In the genomic region with DNA sequence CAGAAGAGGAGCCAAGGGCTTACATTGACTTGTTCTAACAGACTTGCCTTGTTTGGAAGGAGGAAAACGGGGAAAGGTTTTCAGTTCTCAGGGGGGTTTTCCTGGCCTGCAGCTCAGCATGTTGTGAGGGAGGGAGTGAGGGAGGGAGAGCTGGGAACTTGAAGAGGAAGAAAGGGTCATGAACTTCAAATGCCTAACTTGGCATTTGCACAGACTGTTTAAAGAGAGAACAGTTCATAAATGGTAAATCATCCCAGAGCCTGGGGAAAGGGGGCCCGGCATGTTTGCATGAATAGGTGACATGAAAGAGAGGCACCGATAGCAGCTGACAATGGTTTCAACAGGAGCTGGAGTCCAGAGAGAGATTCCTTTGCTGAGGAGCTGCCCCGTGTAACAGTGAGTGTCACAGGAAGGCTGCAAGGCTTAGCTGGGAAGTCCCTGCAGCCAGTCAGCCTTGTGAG, we compare ENCODE assay signal across 14 mouse cellular contexts. TPM values are rescaled to one million over a fixed set of nuclear protein-coding genes. Genes with fewer than 3 reads are reported as not detected.
DNase-seq lines count a peak whose midpoint lies in the region; ATAC-seq and TF ChIP-seq lines count a peak whose summit lies in the region.
"Had no signal": no experiment of that assay in that cellular context is flagged by ENCODE, and none has a peak within 500 bp of the region (broad histone marks: within the 10 kb centered on the region; RNA-seq: fewer than 3 reads in every experiment).

No protein-coding gene starts in this region.

- no peaks in the 10 kb centered on the region for H3K9me3 ChIP-seq in heart, embryonic 14.5 days (ENCODE audit: control insufficient read depth, low read length)
- no peaks in the 10 kb centered on the region for H3K9me3 ChIP-seq in liver, postnatal 0 days (ENCODE audit: low read length)
- H3K9me3 ChIP-seq: embryonic facial prominence, embryonic 13.5 days; liver, embryonic 15.5 days had no signal

- no peaks in the 10 kb centered on the region for H3K27me3 ChIP-seq in heart, embryonic 14.5 days (ENCODE audit: control insufficient read depth, insufficient read depth, low read length)
- H3K27me3 ChIP-seq in liver, postnatal 0 days (ENCODE audit: insufficient read depth, low read length) = no peaks in the 10 kb centered on the region
- H3K27me3 ChIP-seq: CH12.LX; embryonic facial prominence, embryonic 13.5 days; liver, embryonic 15.5 days had no signal

- DNase-seq in heart, postnatal 25 days (ENCODE audit: low spot score) = no peak
- peak; percentile 22 for DNase-seq in lung, postnatal 25 days (ENCODE audit: low spot score)
- no peak for DNase-seq in lung, postnatal 10 days
- DNase-seq in embryo, embryonic 9.5 days (ENCODE audit: extremely low spot score) = peak; percentile 47
- peak; percentile 72 for DNase-seq in mesoderm, embryonic 11.5 days (ENCODE audit: low read depth, low spot score)
- DNase-seq in liver, postnatal 0 days = no peak
- no peak for DNase-seq in frontal cortex, postnatal 25 days (ENCODE audit: low spot score in 2 of 2)
- DNase-seq: adrenal gland, postnatal 25 days; cerebellum, adult 11 months had no signal

- peaks cover 7 to 8% of the 10 kb centered on the region in 2 experiments for H3K4me1 ChIP-seq in heart, embryonic 14.5 days (ENCODE audit: control insufficient read depth in 2 of 2, insufficient read depth in 2 of 2, low read length in 2 of 2)
- H3K4me1 ChIP-seq in liver, postnatal 0 days (ENCODE audit: insufficient read depth) = no peaks in the 10 kb centered on the region; the same call in 1 of the 2 replicates
- H3K4me1 ChIP-seq: liver, embryonic 15.5 days had no signal

- H3K27ac ChIP-seq in heart, embryonic 14.5 days (replicated peaks in 1 of 2; ENCODE audit: control insufficient read depth in 1 of 2, insufficient read depth in 1 of 2, low read depth in 2 of 2, low read length in 2 of 2) = no peak overlapping the region
- H3K27ac ChIP-seq in liver, postnatal 0 days (ENCODE audit: low read depth) = no peak overlapping the region
- H3K27ac ChIP-seq: embryonic facial prominence, embryonic 13.5 days; liver, embryonic 15.5 days had no signal

- TF ChIP-seq CTCF in liver, postnatal 0 days (IDR thresholded peaks at IDR 0.05; ENCODE audit: low read depth) = no peak

- WGBS in heart, embryonic 14.5 days = 6% methylated on average over 4 of the region's 4 CpGs
- 37% methylated on average over 4 of the region's 4 CpGs for WGBS in liver, postnatal 0 days (ENCODE audit: insufficient replicate concordance)

- no peak for ATAC-seq in heart, embryonic 14.5 days (ENCODE audit: insufficient number of reproducible peaks, insufficient read depth, low FRiP score, low read depth)
- no peak for ATAC-seq in liver, postnatal 0 days

- H3K4me3 ChIP-seq in heart, embryonic 14.5 days (ENCODE audit: control insufficient read depth in 1 of 2, insufficient read depth in 1 of 2, low read depth in 1 of 2, low read length in 2 of 2) = no peak overlapping the region
- no peak overlapping the region for H3K4me3 ChIP-seq in liver, postnatal 0 days (ENCODE audit: low read depth, low read length)
- H3K4me3 ChIP-seq: embryonic facial prominence, embryonic 13.5 days; liver, embryonic 15.5 days; myocyte had no signal

- intact Hi-C loops in heart, postnatal 25 days (cut with DNase I) = no loop called here

- H3K36me3 ChIP-seq in heart, embryonic 14.5 days (ENCODE audit: control insufficient read depth, insufficient read depth, low read length) = no peaks in the 10 kb centered on the region
- no peaks in the 10 kb centered on the region for H3K36me3 ChIP-seq in liver, postnatal 0 days (replicated peaks; ENCODE audit: insufficient read depth, low read length)
- H3K36me3 ChIP-seq: embryonic facial prominence, embryonic 13.5 days; liver, embryonic 15.5 days had no signal

- peak overlapping the region; percentile 8; the same call in 1 of the 2 replicates for H3K4me2 ChIP-seq in heart, embryonic 14.5 days (ENCODE audit: low read length)
- no peak overlapping the region for H3K4me2 ChIP-seq in liver, postnatal 0 days (ENCODE audit: low read depth, low read length)
- H3K4me2 ChIP-seq: embryonic facial prominence, embryonic 13.5 days; liver, embryonic 15.5 days had no signal

- H3K9ac ChIP-seq in heart, embryonic 14.5 days (ENCODE audit: low read length) = 0 out of 2 replicates have a peak overlapping the region, but pooled peaks have one; percentile 25
- H3K9ac ChIP-seq in liver, postnatal 0 days (replicated peaks) = no peak overlapping the region
- H3K9ac ChIP-seq: embryonic facial prominence, embryonic 13.5 days; liver, embryonic 15.5 days had no signal

- TF ChIP-seq EP300 in liver, postnatal 0 days (IDR thresholded peaks at IDR 0.05; ENCODE audit: low read depth) = no peak

RNA-seq across cellular contexts. Expression of a gene that starts 51.3 kb away (rescaled TPM):
- 2.4 and 2.9 TPM in 2 replicates for polyA plus RNA-seq in heart, embryonic 14.5 days (2014; fragmentation: Nextera tagmentation; extraction: Ambion mirVana)
- 10 to 100 TPM; 10.0 to 11.2 TPM for total RNA-seq in heart, postnatal 25 days (2021)
- polyA plus RNA-seq in liver, postnatal 0 days (2015; fragmentation: Nextera tagmentation; extraction: Ambion mirVana) = 4.3 and 5.5 TPM in 2 replicates

Comparison
In these comparisons a context has a peak if more than half of its experiments do, and no peak if none do; other contexts are left out.
1. DNase-seq: peak in lung, postnatal 25 days (single experiment), embryo, embryonic 9.5 days (single experiment) and mesoderm, embryonic 11.5 days (single experiment); none in heart, postnatal 25 days (single experiment), lung, postnatal 10 days (single experiment), liver, postnatal 0 days (single experiment) and frontal cortex, postnatal 25 days (0 of 2).